Mouse (Mus musculus) urinary bladder, postnatal 4 days (tissue): ENCODE results near the gene Gls.

ENCODE experiments used
- DNase-seq, 2 experiments: peaks; one replicate each; pipeline ENCODE4 v3.0.0; 2021 to 2022; ENCODE audit warnings: low spot score in 2 of 2

Gls gene

GRCm38 (mm10) chr1:52158040-52158439 lies 75.0 kb downstream of the Gls start:
- no peak for DNase-seq

GRCm38 (mm10) chr1:52156351-52156750 lies 76.7 kb downstream of the Gls start:
- DNase-seq, result no peak

- DNase-seq, result no peak
Measured at GRCm38 (mm10) chr1:52154890-52155289, 78.1 kb downstream of the Gls start.

- no peak for DNase-seq
Measured at GRCm38 (mm10) chr1:52152936-52153335, 80.1 kb downstream of the Gls start.

GRCm38 (mm10) chr1:52152369-52152768 lies 80.7 kb downstream of the Gls start:
- DNase-seq, result no peak

- no peak for DNase-seq
Measured at GRCm38 (mm10) chr1:52151166-52151565, 81.9 kb downstream of the Gls start.

GRCm38 (mm10) chr1:52150676-52151075 lies 82.4 kb downstream of the Gls start:
- no peak for DNase-seq

DNA sequence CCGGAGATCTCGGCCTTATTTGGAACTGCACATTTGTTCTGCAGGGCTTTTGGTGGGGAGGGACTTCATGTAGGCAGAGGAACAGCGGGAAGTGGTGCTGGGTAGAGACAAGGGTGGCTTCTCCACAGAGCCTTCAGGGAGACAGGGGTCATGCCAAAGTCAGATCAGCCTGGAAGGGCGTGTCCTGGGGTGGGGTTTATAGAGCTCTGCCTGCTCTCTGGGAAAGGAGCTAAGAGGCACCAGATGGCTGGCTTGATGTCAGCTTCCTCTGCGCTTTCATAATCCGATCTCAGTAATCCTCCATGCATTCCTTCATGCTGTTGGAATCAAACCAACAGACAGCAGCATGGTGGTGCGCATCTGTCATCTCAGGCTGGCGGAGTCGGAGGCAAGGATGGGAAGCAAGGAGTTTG lies 83.1 kb downstream of the Gls start:
- no peak for DNase-seq

DNA sequence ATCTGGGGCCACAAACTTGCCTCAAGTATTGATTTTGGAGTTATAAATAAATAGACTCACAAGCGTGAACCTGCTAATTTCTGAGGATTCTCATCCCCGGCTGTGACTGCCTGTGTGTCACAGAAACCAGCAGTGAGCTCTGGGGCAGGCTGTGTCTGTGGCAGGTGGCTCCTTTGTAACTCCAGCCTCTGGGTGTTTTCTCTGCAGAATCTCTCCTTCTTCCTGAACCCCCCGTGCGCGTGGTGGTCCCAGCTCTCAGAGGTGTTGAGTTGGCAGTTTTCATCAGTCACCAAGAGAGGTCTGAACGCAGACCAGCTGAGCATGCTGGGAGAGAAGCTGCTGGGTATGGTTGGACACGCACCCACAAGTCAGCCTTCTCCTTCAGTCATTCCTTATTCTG lies 84.3 kb downstream of the Gls start:
- no peak for DNase-seq

GRCm38 (mm10) chr1:52148178-52148577 lies 84.9 kb downstream of the Gls start:
- no peak for DNase-seq

GRCm38 (mm10) chr1:52147431-52147830 lies 85.6 kb downstream of the Gls start:
- DNase-seq, result no peak

- no peak for DNase-seq
Measured at GRCm38 (mm10) chr1:52146214-52146970, 86.6 kb downstream of the Gls start.

- no peak for DNase-seq
Measured at GRCm38 (mm10) chr1:52144907-52145306, 88.1 kb downstream of the Gls start.

DNA sequence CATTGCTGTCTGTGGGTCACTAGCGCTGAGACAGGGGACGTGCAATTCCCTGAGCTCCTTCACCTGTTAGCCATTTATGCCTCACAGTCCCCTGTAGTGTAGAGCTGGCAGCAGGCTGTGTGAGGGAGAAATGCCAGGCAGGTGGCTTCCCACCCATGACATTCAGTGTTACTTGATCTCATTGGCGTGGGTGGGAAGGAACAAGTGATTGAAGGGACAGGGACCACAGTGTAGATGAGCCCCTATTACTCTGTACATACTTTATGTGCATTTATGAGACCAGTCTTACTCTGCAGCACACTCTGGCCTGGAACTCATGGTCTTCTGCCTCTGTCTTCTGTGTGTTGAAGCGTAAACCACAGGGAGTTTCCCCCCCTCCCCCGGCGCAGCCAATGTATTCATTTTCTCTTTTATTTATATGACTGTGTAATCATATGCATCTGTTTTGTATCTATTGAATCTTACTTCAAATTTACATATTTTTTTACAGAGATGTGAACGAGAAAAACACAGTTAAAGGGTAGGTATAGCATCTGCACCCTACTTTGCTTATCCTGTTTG lies 89.4 kb downstream of the Gls start:
- DNase-seq, result no peak

DNA sequence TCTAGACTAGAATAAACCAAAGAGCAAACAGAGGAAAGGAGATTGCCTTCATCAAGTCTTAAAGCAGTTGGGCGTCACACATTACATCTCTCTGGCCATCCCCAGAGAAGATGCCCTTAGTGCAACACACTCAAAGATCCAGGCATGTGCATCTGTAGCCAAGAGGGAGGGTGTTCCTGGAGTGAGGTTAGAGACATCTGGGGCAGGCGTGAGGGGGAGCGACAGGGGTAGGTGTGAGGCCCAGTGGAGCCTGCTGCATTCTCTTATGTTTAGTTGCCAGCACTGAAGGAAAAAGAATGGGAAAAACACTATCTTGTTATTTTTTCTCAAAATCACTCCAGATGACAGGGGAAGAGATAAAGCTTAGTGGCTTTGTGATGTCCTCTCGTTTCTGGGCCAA lies 89.8 kb downstream of the Gls start:
- no peak for DNase-seq

GRCm38 (mm10) chr1:52142117-52142516 lies 90.9 kb downstream of the Gls start:
- no peak for DNase-seq

GRCm38 (mm10) chr1:52141482-52141881 lies 91.5 kb downstream of the Gls start:
- no peak for DNase-seq

DNA sequence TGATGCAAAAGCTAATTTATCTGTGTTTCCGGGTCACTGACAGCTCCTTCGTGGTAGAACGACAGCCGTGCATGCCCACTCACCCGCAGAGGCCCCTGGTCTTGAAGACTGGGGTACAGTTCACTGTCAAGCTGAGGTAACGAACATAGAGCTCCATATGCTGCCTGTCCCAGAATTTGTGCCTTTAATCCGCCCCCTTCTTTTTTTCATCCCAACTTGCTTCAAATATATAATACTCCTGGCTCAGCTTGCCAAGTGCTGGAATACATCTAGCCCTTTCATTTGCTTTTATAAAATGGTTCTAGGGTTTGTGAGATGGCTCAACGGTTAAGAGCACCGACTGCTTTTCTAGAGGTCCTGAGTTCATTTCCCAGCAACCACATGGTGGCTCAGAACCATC lies 92.5 kb downstream of the Gls start:
- no peak for DNase-seq

DNA sequence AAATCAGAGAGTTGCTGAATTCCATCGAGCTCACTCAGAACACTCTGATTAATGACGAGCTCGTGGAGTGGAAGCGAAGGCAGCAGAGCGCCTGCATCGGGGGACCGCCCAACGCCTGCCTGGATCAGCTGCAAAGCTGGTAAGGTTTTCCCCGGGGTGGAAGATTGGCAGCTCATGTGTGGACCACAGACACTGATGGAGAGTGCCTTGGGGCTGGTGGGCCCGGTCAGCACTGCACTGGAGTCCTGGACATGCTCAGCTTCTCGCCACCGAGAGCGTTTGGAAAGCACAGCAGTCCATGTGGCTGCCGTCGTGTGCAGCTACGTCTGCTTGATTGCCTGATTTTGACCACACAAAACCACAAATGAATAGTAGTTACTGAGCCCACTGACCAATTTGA lies 95.7 kb downstream of the Gls start:
- no peak for DNase-seq

DNA sequence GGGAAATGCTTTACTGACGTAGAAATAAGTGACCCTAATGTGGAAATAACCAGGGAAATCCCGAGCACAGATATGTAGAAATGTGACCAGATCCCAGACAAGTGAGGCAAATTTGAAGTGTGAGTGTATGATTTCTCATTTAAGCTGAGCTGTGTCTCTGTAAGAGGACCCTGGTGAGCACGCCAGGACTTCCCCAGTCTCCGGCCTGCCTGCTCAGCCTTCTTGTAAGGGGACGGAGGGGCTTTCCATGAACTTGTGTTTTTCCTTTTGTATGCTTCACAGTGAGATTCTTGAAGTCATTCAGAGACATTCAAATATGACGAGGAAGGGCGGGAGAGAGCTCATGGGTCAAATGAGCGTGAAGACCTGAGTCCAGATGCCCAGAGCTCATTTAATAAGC lies 99.8 kb downstream of the Gls start:
- DNase-seq, result no peak

DNA sequence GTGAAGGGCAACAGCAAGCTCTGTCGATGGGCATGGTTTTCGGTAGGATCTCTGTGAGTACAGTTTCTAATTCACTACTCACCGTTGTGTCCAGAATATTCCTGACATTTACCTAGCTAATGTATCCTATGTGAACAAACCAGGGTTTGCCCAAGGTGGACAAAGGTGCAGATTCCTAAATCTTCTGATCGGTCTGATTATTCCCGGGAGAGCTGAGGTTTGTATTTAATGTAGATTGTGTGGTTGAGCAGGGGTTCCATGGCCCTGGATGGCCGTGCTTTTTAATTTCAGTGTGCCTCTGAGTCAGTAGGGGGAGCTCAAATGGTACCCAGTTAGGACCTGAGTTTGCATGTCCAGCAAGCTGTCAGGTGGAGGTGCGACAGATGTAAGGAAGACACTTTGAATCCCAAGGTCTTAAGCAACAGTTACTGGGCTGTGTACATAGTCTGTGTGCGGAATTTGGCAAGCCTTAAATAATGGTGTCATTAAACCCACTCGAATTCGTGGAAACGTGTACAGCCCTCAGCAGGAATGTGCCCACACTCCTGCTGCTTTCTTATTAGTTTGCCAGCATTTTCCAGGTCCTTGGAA lies 101.2 kb downstream of the Gls start:
- no peak for DNase-seq

DNA sequence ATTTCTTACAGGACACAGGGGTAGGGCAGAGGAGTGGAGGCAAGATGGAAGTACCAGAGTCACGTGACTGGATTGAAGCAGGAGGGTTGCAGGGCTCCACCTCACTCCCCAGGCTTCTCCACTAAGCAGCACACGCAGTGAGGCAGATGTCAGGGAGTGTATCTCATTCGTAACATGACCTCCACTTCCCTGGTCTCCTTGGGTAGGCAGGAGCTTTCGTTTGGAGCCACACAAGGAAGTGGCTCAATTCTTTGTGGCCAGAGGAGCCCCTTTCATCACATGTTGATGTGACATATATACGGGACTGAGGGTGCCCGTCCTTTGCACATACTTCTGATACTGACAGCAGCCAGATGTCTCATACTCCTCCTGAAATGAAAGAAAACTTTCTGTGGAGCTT lies 103.2 kb downstream of the Gls start:
- no peak for DNase-seq

GRCm38 (mm10) chr1:52127350-52127749 lies 105.7 kb downstream of the Gls start:
- DNase-seq, result no peak
